Mouse (Mus musculus) right cerebral cortex, postnatal 10 days (tissue): ENCODE data around the gene Rftn1.
A peak's percentile ranks its signal among the peaks of the same experiment; 100 is the strongest.

Source experiments
- DNase-seq, 2 experiments: peaks; one replicate each; pipeline ENCODE4 v3.0.0; 2021; ENCODE audit warnings: low spot score in 2 of 2

Rftn1 gene

DNA sequence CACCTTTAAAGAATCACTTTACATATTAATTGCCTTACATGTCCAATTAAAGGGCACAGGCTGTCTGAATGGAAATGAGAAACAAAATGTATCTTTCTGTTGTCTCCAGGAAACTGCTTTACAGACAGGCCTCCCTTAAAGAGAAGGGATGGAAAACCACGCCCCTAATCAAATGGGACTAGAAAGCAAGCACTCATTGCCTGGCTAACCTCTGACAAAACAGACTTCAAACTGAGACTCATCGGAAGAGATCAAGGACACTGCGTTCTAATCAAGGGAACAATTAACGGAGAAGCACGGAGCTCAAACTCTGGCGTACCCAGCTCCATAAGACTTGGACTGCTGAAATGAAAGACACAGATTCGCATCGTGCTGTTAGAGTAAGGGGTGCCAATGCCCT lies 200.9 kb downstream of the Rftn1 start:
- DNase-seq, result no peak

DNA sequence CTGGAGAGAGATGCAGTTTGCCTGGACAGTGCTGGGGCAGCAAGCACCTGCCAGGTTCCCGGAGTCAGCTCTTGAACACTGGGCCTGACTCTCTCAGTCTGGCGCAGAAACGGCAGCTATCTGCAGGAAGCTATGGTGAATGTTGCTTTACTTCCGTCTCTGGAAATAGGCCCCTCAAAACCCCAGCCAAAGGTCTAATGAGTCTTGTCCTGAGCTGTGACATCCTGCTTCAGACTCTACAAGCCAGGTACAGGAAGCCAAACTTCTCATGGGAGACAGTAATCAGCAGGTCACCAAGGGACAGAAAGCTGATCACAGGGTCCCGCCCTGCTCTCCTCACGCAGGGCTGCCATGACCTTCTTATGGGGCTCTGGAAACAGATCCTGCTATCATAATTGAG lies 203.4 kb downstream of the Rftn1 start:
- no peak for DNase-seq

DNA sequence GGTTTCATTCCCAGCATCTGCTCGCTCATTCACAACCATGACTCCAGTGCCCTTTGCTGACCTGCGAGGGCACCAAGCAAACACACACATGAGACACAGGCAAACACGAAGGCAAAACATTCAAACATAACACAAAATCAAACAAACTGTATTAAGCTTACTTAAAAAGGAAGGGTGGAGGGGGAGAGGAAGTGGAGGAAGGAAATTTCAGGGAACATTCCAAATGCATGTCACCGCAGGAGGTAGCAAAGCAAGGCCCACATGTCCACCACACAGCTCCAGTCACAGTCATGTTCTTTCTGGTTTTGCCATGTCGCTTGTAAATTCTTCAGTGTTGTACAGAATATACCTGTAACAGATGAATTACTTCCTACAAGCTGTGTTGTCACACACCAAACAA lies 207.0 kb downstream of the Rftn1 start:
- DNase-seq, result no peak

DNA sequence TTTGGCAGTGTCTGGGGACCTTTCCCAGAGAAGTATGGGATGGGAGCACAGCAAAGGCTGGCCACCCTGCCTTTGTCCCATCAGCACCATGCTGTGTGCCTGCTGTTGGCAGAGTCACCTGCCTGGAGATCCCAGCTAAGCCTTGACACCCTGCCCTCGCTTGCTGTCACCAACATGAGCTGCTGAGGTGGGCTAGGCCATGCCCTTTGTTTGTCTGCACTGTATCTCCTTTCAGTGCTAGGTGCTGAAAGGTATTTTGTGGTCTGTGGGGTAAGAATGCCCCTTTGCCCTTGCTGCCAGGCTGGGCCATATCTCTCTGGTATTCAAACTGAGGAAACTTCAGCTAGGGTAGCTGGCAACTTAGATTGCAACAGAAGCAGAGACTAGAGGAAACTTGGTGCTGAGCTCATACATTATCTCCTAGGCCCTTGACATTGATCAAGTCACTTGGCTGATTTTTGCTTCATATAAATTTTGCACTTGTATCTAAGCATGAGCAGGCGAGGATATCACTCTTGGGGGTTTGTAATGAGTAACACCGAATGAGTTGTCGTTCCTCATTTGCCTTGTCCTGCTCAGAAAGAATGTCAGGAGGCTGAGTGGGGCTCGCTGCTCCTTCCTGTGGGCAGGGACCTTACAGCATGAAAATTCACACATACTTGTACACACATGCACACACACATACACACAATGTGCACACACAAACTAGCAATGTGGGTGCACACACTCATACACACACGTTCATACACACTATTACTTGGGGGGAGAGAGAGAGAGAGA lies 207.7 kb downstream of the Rftn1 start:
- no peak for DNase-seq

DNA sequence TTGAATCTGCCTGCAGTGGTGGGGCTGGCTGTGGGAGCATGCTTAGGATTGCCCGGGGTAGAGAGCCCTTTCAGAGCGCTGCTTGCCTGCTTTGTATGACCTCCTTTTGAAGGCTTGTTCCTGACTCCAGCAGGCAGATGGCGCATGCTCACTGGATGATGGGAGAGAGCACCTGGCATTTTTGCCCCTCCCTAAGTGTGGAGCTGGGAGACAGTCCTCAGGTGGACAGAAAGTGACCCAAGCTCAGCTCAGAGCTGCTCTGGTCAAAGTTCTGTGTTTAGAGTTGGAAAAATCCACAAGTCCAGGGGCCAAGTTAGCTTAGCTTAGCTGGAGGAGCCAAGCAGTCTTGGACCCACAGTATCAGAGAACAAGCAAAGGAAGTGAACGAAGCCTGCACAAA lies 208.9 kb downstream of the Rftn1 start:
- DNase-seq, result no peak

DNA sequence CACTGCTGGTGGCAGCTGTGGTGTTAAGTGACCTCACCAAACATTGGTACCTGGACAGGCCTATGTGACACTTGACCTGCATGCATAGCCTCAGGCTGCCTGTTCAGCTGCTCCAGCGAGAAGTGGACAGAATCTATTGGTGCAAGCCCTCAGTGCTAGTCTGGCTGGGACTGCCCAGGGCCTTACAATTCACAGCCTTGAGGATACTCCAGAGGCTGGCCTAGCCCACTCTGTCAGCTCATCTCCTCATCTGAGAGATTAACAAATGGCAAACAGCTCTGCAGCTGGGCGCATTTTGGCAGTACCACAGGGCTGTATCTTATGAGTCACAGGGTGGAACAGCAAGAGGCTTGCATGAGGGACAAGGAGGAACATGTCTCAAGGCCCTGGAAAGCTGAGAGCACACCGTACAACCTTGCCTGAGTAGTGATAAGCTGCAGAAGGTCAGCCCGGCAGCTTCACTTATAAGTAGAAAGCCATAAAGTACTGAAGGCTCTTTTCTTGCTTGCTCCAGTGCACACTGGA lies 210.7 kb downstream of the Rftn1 start:
- no peak for DNase-seq

DNA sequence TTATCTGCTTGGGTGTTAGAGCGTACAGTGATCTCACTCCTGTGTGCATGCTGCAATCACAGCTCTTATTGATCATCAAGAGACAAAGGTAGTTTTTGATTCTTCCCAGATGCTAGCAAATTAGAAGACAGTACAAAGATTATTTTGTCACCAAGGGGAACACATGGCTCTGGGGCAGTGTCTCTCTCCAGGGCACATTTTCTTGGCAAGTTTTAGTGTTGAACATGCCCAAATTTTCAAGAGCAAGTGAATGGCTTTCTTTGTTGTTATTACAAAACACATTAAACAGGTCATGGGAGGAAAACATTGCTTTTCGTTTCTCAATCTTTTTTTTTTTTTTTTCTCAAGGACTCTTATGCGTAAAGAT lies 213.1 kb downstream of the Rftn1 start:
- DNase-seq, result no peak

DNA sequence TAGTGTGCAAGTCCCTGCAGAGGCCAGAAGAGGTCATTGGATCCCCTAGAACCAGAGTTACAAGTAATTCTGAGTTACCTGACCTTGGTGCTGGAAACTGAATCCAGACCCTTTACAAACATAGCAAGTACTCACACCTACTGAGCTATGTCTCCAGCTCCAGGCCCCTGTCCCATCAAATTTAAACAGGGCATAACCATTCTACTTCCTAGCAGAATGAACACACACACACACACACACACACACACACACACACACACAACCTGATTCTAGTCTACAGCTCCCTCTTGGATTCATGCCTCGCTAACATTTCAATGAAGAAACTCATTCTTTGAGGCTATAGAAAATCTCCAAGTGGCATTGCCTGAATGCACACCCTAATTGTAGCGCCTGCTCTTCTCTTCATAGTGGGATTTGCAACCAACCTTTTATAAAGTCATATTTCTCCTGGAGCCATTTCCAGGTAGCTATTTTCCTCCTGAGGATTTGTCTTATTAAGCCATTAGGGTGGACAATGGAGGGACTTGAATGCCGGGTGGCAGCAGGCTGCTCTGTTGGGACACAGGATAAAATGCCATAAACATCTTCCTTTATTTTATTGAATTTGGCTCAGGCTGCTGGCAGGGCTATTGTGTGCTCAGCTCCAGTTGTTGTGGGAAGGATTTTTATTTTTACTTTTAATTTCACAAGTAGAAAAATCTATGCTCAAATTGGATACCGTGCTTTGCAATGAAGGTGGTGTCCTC lies 213.6 kb downstream of the Rftn1 start:
- no peak for DNase-seq

DNA sequence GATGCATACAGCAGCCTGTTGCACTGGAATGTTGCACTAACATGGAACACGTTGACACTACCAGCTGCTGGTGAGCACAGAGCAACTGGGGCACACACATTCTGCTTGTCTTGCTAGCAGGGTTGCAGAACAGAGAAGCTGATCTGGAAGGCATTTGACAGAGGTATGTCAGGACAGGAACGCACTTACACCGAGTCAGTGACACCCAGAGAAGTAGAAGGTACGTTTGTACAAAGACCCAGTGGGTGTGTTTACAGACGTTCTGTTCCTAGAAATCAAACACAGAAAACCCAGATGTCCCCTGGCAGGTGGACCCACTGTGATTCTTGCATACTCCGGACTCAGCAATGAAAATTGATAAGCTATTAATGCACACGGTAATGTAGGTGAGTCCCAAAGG lies 215.0 kb downstream of the Rftn1 start:
- no peak for DNase-seq

DNA sequence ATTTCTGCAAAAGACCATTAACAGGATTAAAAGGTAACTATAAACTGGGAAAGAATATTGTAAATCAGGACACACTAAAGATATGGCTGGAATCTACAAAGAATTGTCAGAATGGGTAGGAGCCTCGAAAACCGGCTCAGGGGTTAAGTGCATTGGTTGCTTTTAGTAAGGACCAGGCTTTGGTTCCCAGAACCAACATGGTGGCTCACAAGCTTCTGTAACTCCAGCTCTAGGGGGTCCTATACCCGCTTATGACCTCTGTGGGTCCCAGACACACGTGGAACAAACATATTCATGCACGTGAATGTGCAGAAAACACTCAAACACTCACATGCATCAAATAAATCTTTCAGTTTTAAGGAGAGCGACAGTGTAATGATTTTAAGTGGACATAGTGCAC lies 215.5 kb downstream of the Rftn1 start:
- DNase-seq, result no peak

DNA sequence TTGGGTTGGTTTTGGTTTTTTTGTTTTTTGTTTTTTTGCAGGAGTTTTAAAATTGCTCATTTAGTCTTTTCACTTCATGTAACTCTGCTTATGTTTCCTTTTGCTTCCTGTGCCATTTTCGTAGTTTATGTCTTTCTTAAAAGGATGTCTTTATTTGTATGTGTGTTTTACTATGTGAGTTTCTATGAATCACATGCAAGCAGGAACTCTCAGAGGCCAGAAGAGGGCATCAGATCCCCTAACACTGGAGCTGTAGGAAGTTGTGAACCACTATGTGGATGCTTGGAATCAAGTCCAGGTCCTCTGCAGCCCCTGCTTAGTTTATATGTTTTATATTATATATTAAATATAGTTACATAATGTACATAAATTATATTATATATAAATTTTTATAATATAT lies 218.3 kb downstream of the Rftn1 start:
- no peak for DNase-seq

DNA sequence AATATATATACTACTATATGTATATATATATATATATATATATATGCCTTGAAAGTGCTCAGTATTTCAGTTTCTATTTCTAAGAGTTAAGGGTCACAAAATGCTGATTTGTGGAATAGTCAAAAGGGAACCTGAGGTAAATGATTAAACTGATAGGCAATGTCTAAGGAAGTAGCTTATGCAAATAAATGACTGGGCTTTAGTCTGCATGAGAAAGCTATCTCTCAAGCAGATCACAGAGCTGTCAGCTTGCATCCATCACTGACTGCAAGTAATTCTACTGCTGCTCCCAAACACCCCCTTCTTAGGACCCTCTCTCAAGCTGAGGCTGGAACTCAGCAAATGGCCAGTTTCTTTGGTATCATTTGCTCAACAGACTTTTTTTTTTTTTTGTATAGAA lies 219.4 kb downstream of the Rftn1 start:
- DNase-seq, result no peak

DNA sequence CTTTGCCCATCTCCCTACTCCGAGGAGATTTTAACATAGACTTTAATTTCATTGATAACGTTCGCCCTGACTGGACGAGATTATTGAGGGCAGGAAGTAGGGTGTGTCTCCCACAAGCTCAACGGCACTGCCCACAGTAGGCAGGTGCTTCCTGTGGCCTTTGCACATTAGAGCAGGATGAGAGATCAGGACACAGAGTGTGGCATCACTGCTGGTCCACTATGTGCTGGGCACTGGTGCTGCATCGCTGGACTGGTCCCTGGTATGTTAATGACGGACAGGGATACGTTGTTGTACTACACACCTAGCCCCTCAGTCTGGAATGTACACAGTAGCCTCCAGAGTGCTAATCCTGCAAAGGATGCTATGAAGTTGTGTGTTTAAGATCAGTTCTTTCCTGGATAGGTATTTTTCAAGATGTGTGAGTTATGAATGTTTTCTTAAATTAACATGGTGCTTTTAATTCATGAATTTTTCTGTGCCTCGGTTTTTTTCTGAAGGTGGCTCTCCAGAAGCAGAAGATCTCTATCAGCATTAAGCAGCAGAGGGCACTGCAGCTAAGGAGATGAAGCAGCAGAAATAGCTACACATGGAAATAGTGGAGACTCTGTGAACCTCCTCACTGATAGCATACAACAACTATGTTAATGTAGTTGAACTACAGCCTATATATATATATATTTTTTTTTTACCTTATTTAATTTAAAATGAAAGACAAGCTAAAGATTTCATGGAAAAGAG lies 221.8 kb downstream of the Rftn1 start:
- peak; percentile 74 to 82 for DNase-seq

DNA sequence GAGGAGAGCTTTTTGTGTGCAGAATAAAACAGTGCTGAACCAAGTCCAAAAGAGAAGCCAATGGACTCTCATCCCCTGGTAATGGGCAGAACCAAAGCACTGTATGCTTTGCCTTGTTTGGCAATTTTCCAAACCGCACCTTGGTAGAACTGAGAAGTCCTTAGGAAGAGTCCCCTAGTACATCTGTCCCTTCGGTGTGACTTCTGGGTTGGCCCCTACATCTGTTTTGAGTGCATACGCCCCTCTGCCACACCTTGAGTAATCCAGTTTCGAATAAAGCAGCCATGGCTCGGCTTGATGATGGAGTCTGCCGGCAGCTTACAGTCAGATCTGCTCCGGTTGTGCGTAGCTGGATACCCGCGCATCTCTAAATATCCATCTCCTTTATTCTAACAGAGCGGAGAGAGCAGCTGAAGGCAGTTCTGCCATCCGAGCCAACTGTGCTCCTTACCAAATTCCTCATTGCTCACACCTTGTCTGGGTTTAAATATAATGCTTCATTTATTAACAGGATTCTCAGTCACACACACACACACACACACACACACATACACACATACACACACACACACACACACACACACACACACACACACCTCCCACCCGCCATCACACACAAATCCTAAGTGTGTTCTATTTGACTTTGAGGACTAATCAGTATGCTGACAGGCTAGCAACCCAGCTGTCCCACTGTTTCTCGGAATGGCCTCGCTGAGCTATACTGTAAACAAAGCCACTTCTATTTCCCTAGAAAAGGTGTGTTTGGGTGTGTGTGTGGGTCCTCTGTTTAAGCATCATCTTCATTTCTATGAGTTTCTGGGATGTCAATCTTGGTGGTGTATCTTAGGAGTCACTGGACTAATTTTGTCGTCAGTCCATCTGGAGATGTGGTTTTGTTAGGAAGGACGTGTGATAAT lies 224.4 kb downstream of the Rftn1 start:
- peak in 1 of 2 experiments; percentile 43 for DNase-seq

DNA sequence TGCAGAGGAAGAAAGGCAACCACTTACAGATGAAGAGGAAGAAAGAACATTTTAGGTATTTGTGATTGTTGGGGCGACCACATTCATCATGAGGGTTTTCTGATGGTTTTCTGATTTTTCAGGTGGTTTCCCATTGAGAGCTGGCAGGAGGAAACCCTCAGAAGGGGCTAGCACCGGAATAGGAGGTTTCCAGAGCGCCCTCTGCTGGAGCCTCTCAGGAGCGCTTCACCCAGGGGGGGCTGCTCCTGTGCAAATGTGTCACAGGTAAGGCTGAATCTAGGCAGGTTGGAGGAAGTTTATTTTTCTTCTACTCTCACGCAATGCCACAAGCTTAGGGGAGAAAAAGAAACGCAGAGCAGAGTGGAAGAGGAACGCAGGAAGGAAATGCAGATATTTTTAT lies 225.4 kb downstream of the Rftn1 start:
- DNase-seq, result no peak

DNA sequence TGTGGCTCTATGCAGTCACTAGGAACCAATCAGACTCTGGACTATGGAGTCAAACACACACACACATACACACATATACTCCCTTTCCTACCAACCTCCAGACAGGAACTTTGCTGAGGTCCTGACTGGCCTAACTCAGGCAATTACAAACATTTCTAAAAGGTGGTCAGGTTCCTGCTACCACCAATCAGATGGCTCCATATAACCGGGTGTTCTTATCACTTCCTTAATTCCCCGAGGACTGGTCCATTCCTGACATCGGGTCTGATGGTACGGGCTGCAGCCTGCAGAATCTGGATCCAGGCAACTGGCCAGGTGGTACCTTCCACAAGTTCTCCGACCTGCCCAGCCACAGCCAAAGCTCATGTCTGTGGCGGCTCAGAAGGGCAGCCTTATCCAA lies 226.0 kb downstream of the Rftn1 start:
- no peak for DNase-seq

DNA sequence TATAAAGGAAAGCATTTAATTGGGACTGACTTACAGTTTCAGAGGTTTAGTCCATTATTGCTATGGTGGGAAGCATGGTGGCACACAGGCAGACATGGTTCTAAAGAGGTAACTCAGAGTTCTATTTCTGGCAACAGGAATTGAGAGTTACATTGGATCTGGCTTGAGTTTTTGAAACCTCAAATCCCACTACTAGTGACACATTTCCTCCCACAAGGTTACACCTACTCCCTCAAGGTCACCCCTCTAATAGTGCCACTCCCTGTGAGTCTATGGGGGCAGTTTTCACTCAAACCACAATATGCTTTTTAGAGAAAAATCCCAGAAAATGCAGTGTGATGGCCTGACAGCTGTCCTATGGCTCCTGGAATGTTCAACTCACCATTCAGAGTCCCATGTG lies 231.5 kb downstream of the Rftn1 start:
- DNase-seq, result no peak

DNA sequence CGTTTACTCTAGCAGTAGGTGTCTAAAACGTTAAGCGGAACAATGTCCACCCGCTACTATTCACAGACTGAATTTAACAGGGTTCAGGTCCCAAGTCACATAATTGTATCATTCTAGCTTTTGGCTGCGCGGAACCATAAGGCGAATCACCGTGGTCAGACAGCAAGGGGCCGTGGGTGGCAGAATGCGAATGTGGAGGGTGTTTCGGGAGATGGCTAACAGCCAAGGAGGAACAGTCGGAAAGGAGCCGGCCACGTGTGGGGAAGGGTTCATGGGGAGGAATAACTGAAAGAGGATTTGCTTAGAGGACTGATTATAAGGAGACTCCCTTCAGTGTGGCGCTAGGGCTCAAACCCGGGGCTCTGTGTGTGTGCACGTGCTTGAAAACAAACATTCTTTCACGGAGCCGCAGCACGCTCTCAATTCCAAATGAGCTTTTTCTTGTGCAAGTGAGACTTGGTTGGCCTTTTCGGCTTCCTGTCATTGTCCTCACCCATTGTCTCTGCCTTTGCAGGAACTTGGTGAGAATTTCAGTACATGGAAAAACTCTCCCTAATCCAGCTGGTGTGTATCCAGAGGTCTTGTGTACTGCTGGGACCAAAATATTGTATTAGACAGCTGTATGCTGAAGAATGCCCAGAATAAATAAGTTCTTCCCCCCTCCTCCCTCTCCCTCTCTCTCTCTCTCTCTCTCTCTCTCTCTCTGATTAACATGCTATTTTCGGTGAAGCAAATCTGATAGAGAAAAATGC lies 238.4 kb downstream of the Rftn1 start:
- DNase-seq, result peak; percentile 35 to 38

DNA sequence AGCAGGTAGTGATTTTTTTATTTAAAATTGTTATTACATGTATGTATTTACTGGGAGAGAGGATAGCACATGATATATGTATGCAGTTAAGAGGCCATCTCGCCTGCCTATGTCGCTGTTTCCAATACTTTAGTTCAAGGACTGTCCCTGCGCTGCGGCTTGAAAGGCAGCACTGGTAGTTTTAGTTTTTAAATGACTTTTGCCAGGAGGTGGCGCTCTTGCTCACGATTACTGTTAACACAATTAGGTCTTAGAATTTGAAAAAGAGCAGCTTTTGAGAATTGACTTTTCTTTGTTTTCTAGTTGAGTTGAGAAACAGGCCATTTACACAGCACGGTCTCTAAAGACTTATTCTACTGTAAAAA lies 239.0 kb downstream of the Rftn1 start:
- DNase-seq, result peak; percentile 87 to 92

DNA sequence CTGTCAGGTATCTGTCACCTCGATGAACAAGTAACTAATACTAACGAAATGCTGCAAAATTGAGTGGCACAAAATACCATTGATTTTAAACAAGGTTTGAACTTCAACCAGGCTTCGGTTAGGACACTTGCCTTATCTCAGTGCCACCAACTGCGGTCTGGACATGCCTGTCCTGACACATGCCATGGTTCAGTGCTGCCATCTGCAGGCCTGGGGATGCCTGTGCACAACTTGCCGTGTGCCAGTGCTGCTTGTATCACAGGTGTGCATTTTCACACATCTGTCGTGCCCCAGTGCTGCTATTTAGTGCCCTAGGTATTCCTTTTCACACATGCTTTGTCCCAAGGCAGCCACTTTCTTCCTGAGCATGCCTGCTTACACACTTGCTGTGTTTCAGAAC lies 247.8 kb downstream of the Rftn1 start:
- DNase-seq, result no peak
